Mouse (Mus musculus) right cerebral cortex, postnatal 14 days (tissue): Measurements from ENCODE around the gene Nrip1.
"Not testable (repeated sequence)": the region's sequence is repeated elsewhere in the genome, so short reads cannot be mapped to it uniquely, and the experiment has no call there.

ENCODE experiments used
- DNase-seq: peaks from one replicate; pipeline ENCODE4 v3.0.0; 2022

Nrip1 gene

GRCm38 (mm10) chr16:76373671-76374091 lies at the start of gene Nrip1:
Gene Nrip1 (minus strand): TSS chr16:76373827.
- peak; percentile 35 for DNase-seq

- no peak for DNase-seq
These were observed 48.9 kb upstream of the Nrip1 start for GRCm38 (mm10) chr16:76422531-76422930.

GRCm38 (mm10) chr16:76419849-76420248 lies 46.2 kb upstream of the Nrip1 start:
- no peak for DNase-seq

GRCm38 (mm10) chr16:76416477-76416876 lies 42.9 kb upstream of the Nrip1 start:
- DNase-seq, result no peak

DNA sequence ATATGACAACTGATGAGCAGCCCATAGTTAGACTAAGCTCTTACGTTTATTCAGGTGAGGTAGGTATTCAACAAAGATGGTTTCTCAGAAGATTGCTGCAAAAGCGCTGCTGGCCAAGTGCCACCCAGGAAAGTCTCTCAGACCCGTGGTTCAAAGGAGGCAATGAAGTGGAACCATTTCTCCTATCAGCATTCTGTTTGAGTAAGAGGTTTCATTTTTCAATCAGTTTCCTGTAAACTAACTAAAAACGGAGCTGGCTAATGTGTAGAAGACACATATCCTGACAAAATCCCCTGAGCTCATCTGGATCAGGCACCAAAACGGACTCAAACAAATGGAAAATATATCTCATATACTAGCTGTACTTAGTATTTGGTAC lies 42.4 kb upstream of the Nrip1 start:
- no peak for DNase-seq

DNA sequence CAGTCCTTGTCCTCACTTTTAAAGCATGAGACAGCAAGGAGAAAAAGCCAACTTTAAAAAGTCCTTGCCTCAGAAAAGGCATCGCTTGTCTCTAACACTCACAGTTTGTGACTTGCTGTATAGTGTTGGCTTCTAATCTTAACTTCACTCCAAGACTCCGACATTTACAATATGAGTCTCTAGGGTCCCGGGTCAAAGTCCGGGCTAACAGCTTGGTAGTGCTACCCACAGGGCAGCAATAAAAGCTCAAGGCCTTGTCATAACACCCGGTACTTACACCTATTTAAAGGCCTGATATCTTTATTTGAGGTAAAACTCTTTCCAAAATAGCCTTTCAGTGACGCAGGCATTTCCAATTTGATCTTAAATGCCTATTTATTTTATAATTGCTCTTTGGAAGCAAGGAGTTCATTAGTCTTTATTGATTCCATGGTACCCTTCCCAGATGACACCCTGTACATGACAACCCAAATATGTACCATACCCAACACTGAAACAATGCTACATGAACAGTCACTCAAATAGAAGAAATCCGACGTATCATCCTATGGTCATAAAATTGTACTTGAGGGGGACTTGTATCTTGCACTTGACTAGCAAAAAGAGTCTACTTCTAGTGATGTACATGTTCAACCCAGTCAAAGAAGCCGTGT lies 41.9 kb upstream of the Nrip1 start:
- DNase-seq, result no peak

GRCm38 (mm10) chr16:76414528-76414927 lies 40.9 kb upstream of the Nrip1 start:
- DNase-seq, result no peak

DNA sequence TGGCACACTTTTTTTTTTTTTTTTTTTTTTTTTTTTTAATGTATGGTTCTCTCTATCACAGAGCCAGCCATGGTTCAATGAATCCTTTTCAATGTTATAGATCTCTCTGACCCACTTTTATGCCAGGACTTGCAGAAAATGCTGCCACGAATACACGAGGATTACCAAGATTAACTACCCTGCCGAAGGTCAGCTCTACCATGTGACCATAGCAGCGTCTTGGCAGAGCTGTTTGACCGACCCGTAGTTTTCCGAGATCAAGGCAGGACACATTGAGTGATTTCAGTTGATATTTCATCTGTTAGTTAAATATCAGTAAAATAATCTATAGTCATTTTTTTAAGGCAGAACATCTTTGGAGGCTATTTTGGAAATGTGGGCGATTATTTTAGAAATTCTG lies 40.0 kb upstream of the Nrip1 start:
- no peak for DNase-seq

GRCm38 (mm10) chr16:76409355-76409722 lies 35.7 kb upstream of the Nrip1 start:
- no peak for DNase-seq

DNA sequence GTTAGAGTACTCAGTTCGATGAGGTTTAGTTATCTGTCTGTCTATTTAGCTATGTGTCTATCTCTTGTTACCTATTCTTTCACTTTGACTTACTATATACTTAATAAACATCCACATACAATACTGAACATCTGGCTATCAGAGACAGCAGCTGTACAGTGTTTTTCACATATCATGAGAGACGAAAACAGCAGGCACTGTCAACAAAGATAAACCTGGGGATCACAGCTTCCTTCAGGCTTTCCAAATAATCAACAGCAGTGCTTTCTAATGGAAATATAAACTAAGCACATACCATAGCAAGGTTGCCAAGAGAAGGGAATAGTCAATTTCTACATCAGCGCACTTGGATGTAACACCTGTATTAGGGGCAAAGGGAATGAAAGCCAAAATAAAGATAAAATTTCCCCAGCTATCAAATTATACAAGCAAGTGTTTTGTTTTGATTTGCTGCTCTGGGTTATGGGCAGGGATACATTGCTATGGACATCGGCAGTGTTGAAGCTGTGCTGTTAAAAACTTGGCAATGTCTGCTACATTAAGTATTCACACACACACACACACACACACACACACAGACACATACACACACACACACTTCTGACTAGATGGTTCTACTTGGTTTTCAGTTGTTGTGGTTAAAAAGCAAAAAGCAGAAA lies 35.2 kb upstream of the Nrip1 start:
- DNase-seq, result no peak

DNA sequence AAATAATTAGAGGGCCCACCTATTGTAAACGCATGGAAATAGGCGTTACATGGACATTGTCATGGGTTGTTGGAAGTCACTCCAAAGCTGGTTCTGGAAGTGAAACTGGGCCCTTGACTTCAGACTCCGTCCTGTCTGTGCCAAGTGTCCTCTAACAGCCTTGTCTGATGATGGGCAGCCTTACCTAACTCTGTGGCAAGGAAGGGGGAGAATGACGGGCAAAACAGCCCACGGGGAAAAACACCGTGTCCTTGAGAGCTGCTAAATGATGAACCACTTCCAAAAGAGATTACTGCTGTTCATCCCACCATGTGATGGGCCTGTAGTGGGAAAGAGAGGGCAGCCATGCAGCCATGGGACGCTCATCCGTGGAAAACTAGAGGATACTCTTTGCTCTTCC lies 34.6 kb upstream of the Nrip1 start:
- no peak for DNase-seq

GRCm38 (mm10) chr16:76407321-76407920 lies 33.8 kb upstream of the Nrip1 start:
- DNase-seq, result no peak

- DNase-seq, result no peak
These were observed 33.3 kb upstream of the Nrip1 start for GRCm38 (mm10) chr16:76406897-76407296.

GRCm38 (mm10) chr16:76406319-76406718 lies 32.7 kb upstream of the Nrip1 start:
- no peak for DNase-seq

DNA sequence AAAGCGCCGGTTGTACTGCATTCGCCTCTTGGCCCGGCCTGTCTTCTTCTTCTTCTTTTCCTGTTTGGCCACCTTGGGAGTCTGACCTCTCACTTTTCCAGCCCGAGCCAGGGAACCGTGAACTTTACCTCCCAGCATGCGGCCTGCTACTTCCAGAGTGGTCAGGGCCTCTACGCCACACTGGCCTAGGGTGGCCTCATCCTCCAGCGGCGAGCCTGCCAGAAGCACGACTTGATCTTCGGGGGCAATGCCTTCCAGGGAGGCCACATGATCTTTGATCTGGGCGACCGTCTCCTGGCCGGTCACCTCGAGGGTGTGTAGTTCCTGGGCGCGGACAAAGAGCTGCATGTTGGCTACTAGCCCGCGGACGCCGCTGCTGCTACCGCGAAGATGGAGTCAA lies 29.7 kb upstream of the Nrip1 start:
- DNase-seq, result not testable (repeated sequence)

- DNase-seq, result no peak
These were observed 22.9 kb upstream of the Nrip1 start for GRCm38 (mm10) chr16:76396512-76396911.

DNA sequence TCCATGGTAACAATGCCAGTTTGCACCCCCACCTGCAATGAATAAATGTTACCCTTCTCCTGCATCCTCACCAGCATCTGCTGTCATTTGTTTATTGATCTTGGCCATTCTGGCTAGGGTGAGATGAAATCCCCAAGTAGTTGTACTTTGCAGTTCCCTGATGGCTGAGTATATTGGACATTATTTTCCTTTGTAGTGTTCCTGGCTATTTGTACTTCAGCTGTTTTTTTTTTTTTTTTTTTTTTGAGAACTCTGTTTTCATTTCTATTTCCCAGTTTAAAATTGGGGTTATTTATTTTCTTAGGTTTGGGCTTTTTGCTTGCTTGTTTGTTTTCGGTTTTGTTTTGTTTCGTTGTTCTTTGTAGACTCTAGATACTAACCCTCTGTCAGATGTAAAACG lies 19.6 kb upstream of the Nrip1 start:
- DNase-seq, result no peak

GRCm38 (mm10) chr16:76386496-76386895 lies 12.9 kb upstream of the Nrip1 start:
- no peak for DNase-seq

GRCm38 (mm10) chr16:76386071-76386470 lies 12.4 kb upstream of the Nrip1 start:
- no peak for DNase-seq

GRCm38 (mm10) chr16:76377211-76377610 lies 3.6 kb upstream of the Nrip1 start:
- no peak for DNase-seq

GRCm38 (mm10) chr16:76376661-76377060 lies 3.0 kb upstream of the Nrip1 start:
- no peak for DNase-seq

GRCm38 (mm10) chr16:76372941-76373561 lies 576 bp downstream of the Nrip1 start:
- DNase-seq, result peak; percentile 84

DNA sequence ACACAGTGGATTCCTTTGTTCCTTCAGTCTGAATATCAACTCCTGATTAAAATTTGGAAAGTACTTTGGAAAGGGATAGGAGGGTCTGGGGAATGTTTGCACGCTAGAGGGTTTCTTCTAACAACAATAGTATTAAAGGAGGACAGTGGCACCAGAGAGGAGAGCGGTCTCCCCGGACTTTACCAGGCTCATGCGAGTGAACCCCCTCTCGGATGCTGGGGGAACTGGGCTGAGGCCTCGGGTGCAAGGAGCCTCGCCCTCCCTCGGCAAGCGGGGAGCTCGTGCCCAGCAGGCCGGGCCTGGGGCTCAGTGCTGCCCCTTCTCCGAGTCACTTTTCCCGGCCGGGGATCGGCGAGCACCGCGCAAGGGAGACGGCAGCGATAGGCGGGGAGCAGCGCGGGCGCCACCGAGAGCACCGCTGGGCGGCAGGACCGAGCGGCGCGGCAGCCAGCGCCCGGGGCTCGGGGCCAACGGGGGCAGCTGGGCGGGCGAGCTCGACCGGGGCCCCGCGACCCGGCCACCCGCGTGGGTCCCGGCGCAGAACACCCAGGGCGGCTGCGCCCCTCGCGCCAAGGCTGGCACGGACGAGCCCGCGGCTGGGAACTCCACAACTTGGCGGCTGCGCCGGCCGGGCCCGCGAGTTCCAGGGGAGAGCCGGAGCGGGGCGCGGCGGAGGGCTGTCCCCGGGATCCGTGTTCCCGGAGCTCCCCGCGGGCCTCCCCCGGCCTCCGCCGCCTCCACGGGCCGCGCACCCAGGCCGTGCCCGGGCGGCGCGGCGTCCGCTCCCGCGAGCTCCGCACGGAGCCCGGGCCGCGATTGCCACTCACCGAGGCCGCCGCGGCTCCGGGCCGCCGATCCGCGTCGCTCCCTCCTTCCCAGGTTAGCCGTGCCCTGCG lies 1.3 kb downstream of the Nrip1 start:
- DNase-seq, result peak; percentile 59
